Mouse (Mus musculus): ENCODE results near the gene Mctp2.

GRCm38 (mm10) chr7:72320441-72320840, 14.0 kb upstream of the Mctp2 start:
- no peak for TF ChIP-seq POLR2A (IDR thresholded peaks at IDR 0.05; ENCODE audit: borderline replicate concordance, extremely low read depth, low read depth, low read length)
- TF ChIP-seq CTCF (IDR thresholded peaks at IDR 0.05; ENCODE audit: insufficient read depth, low read length) = no peak
